Mouse (Mus musculus): Measurements from ENCODE around the gene Bst1. TPM values are rescaled to one million over a fixed set of nuclear protein-coding genes. Genes with fewer than 3 reads are reported as not detected.

Bst1 gene
- total and polyA plus RNA-seq, 2 experiments, result 0.16 to 0.18 TPM

- H3K79me2 ChIP-seq (ENCODE audit: control insufficient read depth, insufficient read depth, low read length), result no peaks in the 10 kb centered on the region
- H3K36me3 ChIP-seq (ENCODE audit: control insufficient read depth, insufficient read depth, low read length), result no peaks in the 10 kb centered on the region
- H3K9ac ChIP-seq (ENCODE audit: low read depth, low read length), result no peak overlapping the region
- H3K27me3 ChIP-seq (ENCODE audit: control insufficient read depth, insufficient read depth, low read length), result peaks cover 10% of the 10 kb centered on the region; the same call in 1 of the 2 replicates
- TF ChIP-seq POLR2A (IDR thresholded peaks at IDR 0.05; ENCODE audit: extremely low read depth, insufficient read depth, low read length) (no peak), CTCF (IDR thresholded peaks at IDR 0.05; ENCODE audit: low read depth, low read length) (no peak)
- H3K27ac ChIP-seq (replicated peaks; ENCODE audit: insufficient read depth, low read depth, low read length), result no peak overlapping the region
- WGBS, result 84% methylated on average over 5 of the region's 5 CpGs
- DNase-seq (ENCODE audit: extremely low read depth, low read depth, low spot score), result no peak
- H3K4me3 ChIP-seq (ENCODE audit: insufficient read depth, low read depth, low read length), result no peak overlapping the region
- peaks cover 5% of the 10 kb centered on the region for H3K4me1 ChIP-seq (ENCODE audit: control insufficient read depth, insufficient read depth, low read length)
These were observed 26.3 kb upstream of the Bst1 start for GRCm38 (mm10) chr5:43792354-43792753.

- no peaks in the 10 kb centered on the region for H3K36me3 ChIP-seq (ENCODE audit: control insufficient read depth, insufficient read depth, low read length)
- H3K27me3 ChIP-seq (ENCODE audit: control insufficient read depth, insufficient read depth, low read length), result no peaks in the 10 kb centered on the region; the same call in 1 of the 2 replicates
- DNase-seq (ENCODE audit: extremely low read depth, low read depth, low spot score), result no peak
- WGBS, result 67% methylated on average over 5 of the region's 5 CpGs
- H3K9ac ChIP-seq (ENCODE audit: low read depth, low read length), result no peak overlapping the region
- H3K4me3 ChIP-seq (ENCODE audit: insufficient read depth, low read depth, low read length), result no peak overlapping the region
- H3K4me1 ChIP-seq (ENCODE audit: control insufficient read depth, insufficient read depth, low read length), result no peaks in the 10 kb centered on the region
- no peaks in the 10 kb centered on the region for H3K79me2 ChIP-seq (ENCODE audit: control insufficient read depth, insufficient read depth, low read length)
- H3K27ac ChIP-seq (replicated peaks; ENCODE audit: insufficient read depth, low read depth, low read length), result no peak overlapping the region
- TF ChIP-seq POLR2A (IDR thresholded peaks at IDR 0.05; ENCODE audit: extremely low read depth, insufficient read depth, low read length) (no peak), CTCF (IDR thresholded peaks at IDR 0.05; ENCODE audit: low read depth, low read length) (no peak)
These were observed 19.2 kb upstream of the Bst1 start for GRCm38 (mm10) chr5:43799530-43799929.

- Histone ChIP-seq H3K4me3 (ENCODE audit: insufficient read depth, low read depth, low read length) (no peak overlapping the region), H3K27me3 (ENCODE audit: control insufficient read depth, insufficient read depth, low read length) (peaks cover 2% of the 10 kb centered on the region; the same call in 1 of the 2 replicates), H3K36me3 (ENCODE audit: control insufficient read depth, insufficient read depth, low read length) (no peaks in the 10 kb centered on the region), H3K79me2 (ENCODE audit: control insufficient read depth, insufficient read depth, low read length) (no peaks in the 10 kb centered on the region), H3K4me1 (ENCODE audit: control insufficient read depth, insufficient read depth, low read length) (no peaks in the 10 kb centered on the region), H3K27ac (replicated peaks; ENCODE audit: insufficient read depth, low read depth, low read length) (no peak overlapping the region), H3K9ac (ENCODE audit: low read depth, low read length) (no peak overlapping the region)
- WGBS, result 75% methylated on average over 1 of the region's 1 CpGs
- TF ChIP-seq CTCF (IDR thresholded peaks at IDR 0.05; ENCODE audit: low read depth, low read length) (no peak), POLR2A (IDR thresholded peaks at IDR 0.05; ENCODE audit: extremely low read depth, insufficient read depth, low read length) (no peak)
- DNase-seq (ENCODE audit: extremely low read depth, low read depth, low spot score), result no peak
These were observed 18.0 kb upstream of the Bst1 start for GRCm38 (mm10) chr5:43800700-43801099.

- no peak overlapping the region for H3K9ac ChIP-seq (ENCODE audit: low read depth, low read length)
- no peak for DNase-seq (ENCODE audit: extremely low read depth, low read depth, low spot score)
- H3K36me3 ChIP-seq (ENCODE audit: control insufficient read depth, insufficient read depth, low read length), result no peaks in the 10 kb centered on the region
These were observed 17.4 kb upstream of the Bst1 start for GRCm38 (mm10) chr5:43801253-43801652.

GRCm38 (mm10) chr5:43801798-43802197 lies 16.9 kb upstream of the Bst1 start:
- 84% methylated on average over 4 of the region's 4 CpGs for WGBS
- H3K4me3 ChIP-seq (ENCODE audit: insufficient read depth, low read depth, low read length), result no peak overlapping the region
- H3K9ac ChIP-seq (ENCODE audit: low read depth, low read length), result no peak overlapping the region
- no peak for DNase-seq (ENCODE audit: extremely low read depth, low read depth, low spot score)
- H3K27ac ChIP-seq (replicated peaks; ENCODE audit: insufficient read depth, low read depth, low read length), result no peak overlapping the region
- TF ChIP-seq CTCF (IDR thresholded peaks at IDR 0.05; ENCODE audit: low read depth, low read length) (no peak), POLR2A (IDR thresholded peaks at IDR 0.05; ENCODE audit: extremely low read depth, insufficient read depth, low read length) (no peak)
- H3K36me3 ChIP-seq (ENCODE audit: control insufficient read depth, insufficient read depth, low read length), result no peaks in the 10 kb centered on the region
- H3K4me1 ChIP-seq (ENCODE audit: control insufficient read depth, insufficient read depth, low read length), result no peaks in the 10 kb centered on the region
- no peaks in the 10 kb centered on the region for H3K79me2 ChIP-seq (ENCODE audit: control insufficient read depth, insufficient read depth, low read length)
- H3K27me3 ChIP-seq (ENCODE audit: control insufficient read depth, insufficient read depth, low read length), result peaks cover 2% of the 10 kb centered on the region; the same call in 1 of the 2 replicates

More at GRCm38 (mm10) chr5:43801253-43801652, 17.4 kb upstream of the Bst1 start:
- no peaks in the 10 kb centered on the region for H3K4me1 ChIP-seq (ENCODE audit: control insufficient read depth, insufficient read depth, low read length)
- no peaks in the 10 kb centered on the region for H3K79me2 ChIP-seq (ENCODE audit: control insufficient read depth, insufficient read depth, low read length)
- H3K27ac ChIP-seq (replicated peaks; ENCODE audit: insufficient read depth, low read depth, low read length), result no peak overlapping the region
- TF ChIP-seq POLR2A (IDR thresholded peaks at IDR 0.05; ENCODE audit: extremely low read depth, insufficient read depth, low read length), result no peak
- no peak for TF ChIP-seq CTCF (IDR thresholded peaks at IDR 0.05; ENCODE audit: low read depth, low read length)
- peaks cover 2% of the 10 kb centered on the region; the same call in 1 of the 2 replicates for H3K27me3 ChIP-seq (ENCODE audit: control insufficient read depth, insufficient read depth, low read length)
- H3K4me3 ChIP-seq (ENCODE audit: insufficient read depth, low read depth, low read length), result no peak overlapping the region

- no peak overlapping the region for H3K9ac ChIP-seq (ENCODE audit: low read depth, low read length)
These were observed 13.3 kb upstream of the Bst1 start for GRCm38 (mm10) chr5:43805401-43805800.

More at GRCm38 (mm10) chr5:43805401-43805800, 13.3 kb upstream of the Bst1 start:
- Histone ChIP-seq H3K4me3 (ENCODE audit: insufficient read depth, low read depth, low read length) (no peak overlapping the region), H3K36me3 (ENCODE audit: control insufficient read depth, insufficient read depth, low read length) (no peaks in the 10 kb centered on the region), H3K79me2 (ENCODE audit: control insufficient read depth, insufficient read depth, low read length) (no peaks in the 10 kb centered on the region), H3K4me1 (ENCODE audit: control insufficient read depth, insufficient read depth, low read length) (no peaks in the 10 kb centered on the region), H3K27ac (replicated peaks; ENCODE audit: insufficient read depth, low read depth, low read length) (no peak overlapping the region), H3K27me3 (ENCODE audit: control insufficient read depth, insufficient read depth, low read length) (0 out of 2 replicates have a peak, but pooled peaks cover 2% of the 10 kb centered on the region)
- TF ChIP-seq POLR2A (IDR thresholded peaks at IDR 0.05; ENCODE audit: extremely low read depth, insufficient read depth, low read length) (no peak), CTCF (IDR thresholded peaks at IDR 0.05; ENCODE audit: low read depth, low read length) (no peak)
- DNase-seq (ENCODE audit: extremely low read depth, low read depth, low spot score), result no peak
- WGBS, result 92% methylated on average over 2 of the region's 2 CpGs

All from liver, adult 2 months (tissue).